Mouse (Mus musculus) spleen, adult 2 months (tissue): ENCODE data around the gene Scimp. TPM values are rescaled to one million over a fixed set of nuclear protein-coding genes. Genes with fewer than 3 reads are reported as not detected.
A peak's percentile ranks its signal among the peaks of the same experiment; 100 is the strongest.

Experiments
- DNase-seq, 2 experiments: peaks; one replicate each; pipeline versions ENCODE4 v3.0.0 to v3.0.0-alpha.2; 2012 to 2021; ENCODE audit warnings: low spot score in 2 of 2, low read depth in 1 of 2
- H3K27ac ChIP-seq: fragments of 200-500 bp; 2 replicates; pipeline ENCODE4 v1.5.1; 2012; ENCODE audit warnings: low read length, inconsistent platforms; ENCODE audit not compliant: insufficient read depth
- H3K27me3 ChIP-seq: fragments of 200-500 bp; 2 replicates; pipeline ENCODE4 v1.6.1; 2012; ENCODE audit warnings: mild to moderate bottlenecking, moderate library complexity, low read length, inconsistent platforms; ENCODE audit not compliant: control insufficient read depth, insufficient read depth
- H3K36me3 ChIP-seq: fragments of 200-500 bp; 2 replicates; pipeline ENCODE4 v1.6.1; 2012; ENCODE audit warnings: mild to moderate bottlenecking, low read length, inconsistent platforms; ENCODE audit not compliant: control insufficient read depth, insufficient read depth
- H3K4me1 ChIP-seq: fragments of 200-500 bp; 2 replicates; pipeline ENCODE4 v1.6.1; 2011; ENCODE audit warnings: inconsistent platforms; ENCODE audit not compliant: control insufficient read depth, insufficient read depth, insufficient read length
- H3K4me3 ChIP-seq: fragments of 200-500 bp; 2 replicates; pipeline ENCODE4 v1.5.1; 2011; ENCODE audit warnings: mild to moderate bottlenecking, inconsistent platforms; ENCODE audit not compliant: insufficient read depth, insufficient read length; ENCODE audit errors: extremely low read depth
- CTCF ChIP-seq: fragments of 200-500 bp; IDR thresholded peaks from 2 replicates; pipeline ENCODE4 v1.5.1; 2011; ENCODE audit warnings: mild to moderate bottlenecking, inconsistent platforms; ENCODE audit not compliant: insufficient read depth, insufficient read length, insufficient replicate concordance; ENCODE audit errors: extremely low read depth
- POLR2A ChIP-seq: fragments of 200-500 bp; IDR thresholded peaks from 2 replicates; pipeline ENCODE4 v1.6.1; 2011; ENCODE audit warnings: low read depth, low read length, inconsistent platforms
- WGBS: fragments of 180-500 bp; shearing (Covaris S2); methylation state at CpG from one replicate; pipeline ENCODE4 v1.1.7; 2018; 5-methylcytosine and 5-hydroxymethylcytosine counted together
- polyA plus RNA-seq: library from polyadenylated mRNA; depleted of rRNA; stranded (reverse); fragments of >200 nt; gene quantifications from 2 replicates; pipeline ENCODE4 v1.2.3, GENCODE M21; 2012

Scimp gene
- polyA plus RNA-seq, 1 experiment: 7.6 TPM

- Histone ChIP-seq H3K36me3 (no peaks in the 10 kb centered on the region), H3K4me1 (no peaks in the 10 kb centered on the region), H3K4me3 (no peak overlapping the region), H3K27me3 (no peaks in the 10 kb centered on the region), H3K27ac (no peak overlapping the region)
- no peak for TF ChIP-seq POLR2A
- peak; percentile 94; the same call in 1 of the 2 replicates for TF ChIP-seq CTCF
- peak; percentile 54 to 80 for DNase-seq
- 6% methylated on average over 7 of the region's 7 CpGs for WGBS
These were observed 56.7 kb downstream of the Scimp start for GRCm38 (mm10) chr11:70755645-70756044.

- no peaks in the 10 kb centered on the region for H3K27me3 ChIP-seq
- no peak overlapping the region for H3K4me3 ChIP-seq
- 73% methylated on average over 7 of the region's 7 CpGs for WGBS
- TF ChIP-seq POLR2A: no peak
- no peak for TF ChIP-seq CTCF
- H3K27ac ChIP-seq: no peak overlapping the region
- no peaks in the 10 kb centered on the region for H3K36me3 ChIP-seq
- H3K4me1 ChIP-seq: no peaks in the 10 kb centered on the region
- DNase-seq: no peak
These were observed 57.4 kb downstream of the Scimp start for GRCm38 (mm10) chr11:70754958-70755357.

GRCm38 (mm10) chr11:70754476-70754875 lies 57.9 kb downstream of the Scimp start:
- Histone ChIP-seq H3K27ac (no peak overlapping the region), H3K4me1 (no peaks in the 10 kb centered on the region), H3K4me3 (no peak overlapping the region), H3K36me3 (no peaks in the 10 kb centered on the region), H3K27me3 (no peaks in the 10 kb centered on the region)
- DNase-seq: no peak
- 68% methylated on average over 4 of the region's 4 CpGs for WGBS
- no peak for TF ChIP-seq POLR2A
- TF ChIP-seq CTCF: no peak

GRCm38 (mm10) chr11:70753146-70753545 lies 59.2 kb downstream of the Scimp start:
- Histone ChIP-seq H3K4me3 (no peak overlapping the region), H3K36me3 (no peaks in the 10 kb centered on the region), H3K4me1 (no peaks in the 10 kb centered on the region), H3K27me3 (no peaks in the 10 kb centered on the region), H3K27ac (no peak overlapping the region)
- WGBS: 93% methylated on average over 10 of the region's 10 CpGs
- no peak for DNase-seq
- no peak for TF ChIP-seq POLR2A
- no peak for TF ChIP-seq CTCF

GRCm38 (mm10) chr11:70752337-70753017 lies 59.9 kb downstream of the Scimp start:
- H3K36me3 ChIP-seq: no peaks in the 10 kb centered on the region
- TF ChIP-seq CTCF (no peak), POLR2A (no peak)
- WGBS: 89% methylated on average over 4 of the region's 4 CpGs
- no peak for DNase-seq
- no peak overlapping the region for H3K4me3 ChIP-seq
- H3K27ac ChIP-seq: no peak overlapping the region
- H3K4me1 ChIP-seq: no peaks in the 10 kb centered on the region
- no peaks in the 10 kb centered on the region for H3K27me3 ChIP-seq

- no peaks in the 10 kb centered on the region for H3K36me3 ChIP-seq
- H3K27ac ChIP-seq: no peak overlapping the region
- no peak for TF ChIP-seq CTCF
- TF ChIP-seq POLR2A: no peak
- WGBS: 80% methylated on average over 4 of the region's 4 CpGs
- H3K27me3 ChIP-seq: no peaks in the 10 kb centered on the region
- no peaks in the 10 kb centered on the region for H3K4me1 ChIP-seq
- DNase-seq: no peak
- H3K4me3 ChIP-seq: no peak overlapping the region
These were observed 64.4 kb downstream of the Scimp start for GRCm38 (mm10) chr11:70747876-70748545.

GRCm38 (mm10) chr11:70745636-70746035 lies 66.8 kb downstream of the Scimp start:
- no peaks in the 10 kb centered on the region for H3K4me1 ChIP-seq
- H3K27ac ChIP-seq: no peak overlapping the region
- WGBS: 86% methylated on average over 7 of the region's 7 CpGs
- no peak for DNase-seq
- no peak overlapping the region for H3K4me3 ChIP-seq
- H3K27me3 ChIP-seq: no peaks in the 10 kb centered on the region
- no peak for TF ChIP-seq POLR2A
- no peak for TF ChIP-seq CTCF
- H3K36me3 ChIP-seq: no peaks in the 10 kb centered on the region
